Mouse (Mus musculus): Measurements from ENCODE around the gene Prcp.

DNA sequence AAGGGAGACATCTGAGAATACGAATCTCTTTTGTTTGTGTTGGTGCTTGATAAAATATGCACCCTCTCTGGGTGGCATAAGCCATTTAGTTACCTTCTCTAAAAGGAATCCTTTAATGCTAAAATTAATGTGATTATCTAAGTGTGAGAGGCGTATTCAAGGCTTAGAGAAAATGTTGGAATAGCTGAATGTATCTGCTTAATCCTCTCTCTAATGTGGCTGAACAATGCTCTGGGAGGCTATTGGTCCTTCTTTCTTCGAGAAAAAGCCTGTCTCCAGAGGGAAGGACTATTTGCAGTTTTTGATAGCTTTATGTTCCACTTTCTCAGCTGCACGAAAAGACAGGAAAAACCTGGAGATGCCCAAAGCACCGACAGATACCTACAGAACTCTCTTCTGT, 62.5 kb downstream of the Prcp start:
- TF ChIP-seq CTCF (IDR thresholded peaks at IDR 0.05; ENCODE audit: low read depth, low read length) (no peak), GATA1 (IDR thresholded peaks at IDR 0.05; ENCODE audit: borderline replicate concordance, low read length) (no peak)

Measured in G1E (cell line).